Mouse (Mus musculus): ENCODE results near the gene Tmem131l. TPM values are rescaled to one million over a fixed set of nuclear protein-coding genes. Genes with fewer than 3 reads are reported as not detected.

Tmem131l gene
- polyA plus RNA-seq, 1 experiment from 2014 or later: 9.6 TPM

DNA sequence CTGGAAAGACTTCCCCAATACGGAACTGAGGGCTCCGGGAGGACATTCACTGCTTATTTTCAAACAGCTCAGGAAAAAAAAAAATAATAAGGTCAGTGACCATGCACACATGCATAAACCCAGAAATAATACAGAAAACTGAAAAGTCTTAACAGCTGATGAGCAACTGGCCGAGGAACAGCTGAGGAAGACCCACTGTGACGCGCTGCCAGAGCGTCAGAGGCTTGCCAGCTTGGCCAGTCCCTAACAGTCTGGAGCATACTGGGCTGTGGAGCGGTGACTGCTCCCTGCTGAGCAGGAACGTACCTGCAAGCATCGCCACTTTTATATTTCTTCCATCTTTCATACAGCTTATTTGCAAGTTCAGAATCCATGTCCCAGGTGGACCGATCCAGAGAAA, 105.5 kb downstream of the Tmem131l start:
- no peak overlapping the region for H3K9ac ChIP-seq (ENCODE audit: low read depth, low read length)
- H3K27ac ChIP-seq (ENCODE audit: low read depth, low read length): no peak overlapping the region
- no peaks in the 10 kb centered on the region for H3K27me3 ChIP-seq (replicated peaks; ENCODE audit: control insufficient read depth, insufficient read depth, low read length)
- TF ChIP-seq CTCF (IDR thresholded peaks at IDR 0.05; ENCODE audit: low read depth): no peak
- H3K36me3 ChIP-seq (ENCODE audit: control insufficient read depth, insufficient read depth): peaks cover 25% of the 10 kb centered on the region
- no peaks in the 10 kb centered on the region for H3K4me1 ChIP-seq (replicated peaks; ENCODE audit: control insufficient read depth, insufficient read depth, low read length)
- ATAC-seq: no peak
- no peaks in the 10 kb centered on the region for H3K9me3 ChIP-seq (ENCODE audit: control insufficient read depth)
- no peak overlapping the region for H3K4me3 ChIP-seq (ENCODE audit: low read depth, low read length)
- 97% methylated on average over 10 of the region's 10 CpGs for WGBS
- H3K4me2 ChIP-seq (replicated peaks; ENCODE audit: low read depth): no peak overlapping the region

DNA sequence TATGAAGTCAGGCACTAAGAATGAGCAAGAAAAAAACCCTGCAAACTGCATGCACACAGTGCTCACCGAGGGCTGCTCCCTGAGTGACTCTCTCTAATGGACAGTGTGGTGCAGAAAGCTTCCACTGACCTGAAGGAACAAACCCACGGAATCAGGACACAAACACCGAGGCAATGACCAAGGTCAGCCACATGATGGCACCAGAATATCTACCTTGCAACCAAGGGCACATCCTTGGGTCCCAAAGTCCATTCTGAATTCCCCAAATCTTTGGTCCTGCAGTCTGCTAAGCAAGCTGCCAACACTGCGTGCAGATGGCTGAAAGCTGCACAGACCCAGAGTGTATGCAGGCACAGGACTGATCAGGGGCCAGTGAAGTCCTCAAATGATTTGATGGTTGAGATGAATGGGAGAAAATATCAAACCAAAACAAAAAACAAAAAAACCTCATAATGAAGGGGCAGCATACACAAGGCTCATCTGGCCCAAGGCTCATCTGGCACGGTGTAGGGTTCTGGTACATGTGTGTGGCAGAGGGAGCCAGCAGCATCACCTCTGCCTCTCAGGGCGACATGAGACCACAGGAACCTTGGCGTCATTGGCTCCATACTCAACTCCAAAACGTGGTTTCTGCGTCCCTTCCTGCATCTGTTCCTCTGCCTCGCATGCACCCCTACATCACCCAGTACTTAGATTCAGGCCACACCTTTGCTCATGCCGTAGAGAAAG, 124.0 kb downstream of the Tmem131l start:
- Histone ChIP-seq H3K4me3 (ENCODE audit: low read depth, low read length) (no peak overlapping the region), H3K4me1 (replicated peaks; ENCODE audit: control insufficient read depth, insufficient read depth, low read length) (no peaks in the 10 kb centered on the region), H3K4me2 (replicated peaks; ENCODE audit: low read depth) (no peak overlapping the region), H3K9ac (ENCODE audit: low read depth, low read length) (no peak overlapping the region), H3K36me3 (ENCODE audit: control insufficient read depth, insufficient read depth) (peaks cover 19% of the 10 kb centered on the region; the same call in 1 of the 2 replicates), H3K27me3 (replicated peaks; ENCODE audit: control insufficient read depth, insufficient read depth, low read length) (no peaks in the 10 kb centered on the region), H3K27ac (ENCODE audit: low read depth, low read length) (no peak overlapping the region), H3K9me3 (ENCODE audit: control insufficient read depth) (no peaks in the 10 kb centered on the region)
- no peak for ATAC-seq
- peak; percentile 85 for TF ChIP-seq CTCF (IDR thresholded peaks at IDR 0.05; ENCODE audit: low read depth)
- 76% methylated on average over 11 of the region's 11 CpGs for WGBS

DNA sequence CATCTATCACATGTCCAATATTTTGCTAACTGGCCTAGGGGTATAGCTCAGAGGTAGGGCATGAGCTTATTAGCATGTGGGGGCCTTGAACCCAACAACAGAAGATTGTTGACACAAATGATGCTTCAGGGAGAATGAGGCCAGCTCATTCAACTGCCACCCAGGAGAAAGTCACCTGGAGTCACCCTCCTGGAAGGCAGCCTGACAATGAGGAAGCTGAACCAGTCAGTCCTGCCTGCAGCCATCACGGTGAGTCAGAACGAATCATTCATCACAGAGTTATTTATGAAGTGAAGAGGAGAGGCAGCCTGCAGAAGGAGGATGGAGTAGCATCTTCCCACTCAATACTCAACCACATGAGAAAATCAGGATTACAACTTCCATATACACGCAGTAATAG, 124.9 kb downstream of the Tmem131l start:
- no peaks in the 10 kb centered on the region for H3K9me3 ChIP-seq (ENCODE audit: control insufficient read depth)
- H3K9ac ChIP-seq (ENCODE audit: low read depth, low read length): no peak overlapping the region
- no peak overlapping the region for H3K27ac ChIP-seq (ENCODE audit: low read depth, low read length)
- H3K36me3 ChIP-seq (ENCODE audit: control insufficient read depth, insufficient read depth): peaks cover 19% of the 10 kb centered on the region; the same call in 1 of the 2 replicates
- no peaks in the 10 kb centered on the region for H3K4me1 ChIP-seq (replicated peaks; ENCODE audit: control insufficient read depth, insufficient read depth, low read length)
- no peak for TF ChIP-seq CTCF (IDR thresholded peaks at IDR 0.05; ENCODE audit: low read depth)
- H3K4me3 ChIP-seq (ENCODE audit: low read depth, low read length): no peak overlapping the region
- 79% methylated on average over 3 of the region's 3 CpGs for WGBS
- no peaks in the 10 kb centered on the region for H3K27me3 ChIP-seq (replicated peaks; ENCODE audit: control insufficient read depth, insufficient read depth, low read length)
- ATAC-seq: no peak
- no peak overlapping the region for H3K4me2 ChIP-seq (replicated peaks; ENCODE audit: low read depth)

DNA sequence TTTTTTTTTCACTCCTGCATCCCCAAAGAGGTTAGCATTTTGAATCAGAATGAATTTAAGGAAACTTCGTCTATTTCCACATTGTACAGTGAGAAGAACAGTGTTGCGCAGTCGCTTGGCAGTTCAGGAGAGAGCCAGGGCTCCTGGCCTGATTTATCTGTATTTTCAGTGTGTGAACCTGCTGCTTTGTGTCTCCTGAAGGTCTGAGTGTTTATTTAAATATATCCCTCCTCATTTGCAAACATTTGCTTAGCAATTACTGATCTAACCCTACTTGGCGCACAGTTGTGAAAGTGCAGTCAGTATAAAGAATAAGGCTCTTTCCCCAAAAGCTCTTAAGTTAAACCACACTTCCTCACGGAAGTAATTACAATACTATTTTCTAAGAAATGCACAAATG, 129.3 kb downstream of the Tmem131l start:
- WGBS: 82% methylated on average over 5 of the region's 5 CpGs
- TF ChIP-seq CTCF (IDR thresholded peaks at IDR 0.05; ENCODE audit: low read depth): no peak
- Histone ChIP-seq H3K9ac (ENCODE audit: low read depth, low read length) (no peak overlapping the region), H3K9me3 (ENCODE audit: control insufficient read depth) (no peaks in the 10 kb centered on the region), H3K27ac (ENCODE audit: low read depth, low read length) (no peak overlapping the region), H3K4me1 (replicated peaks; ENCODE audit: control insufficient read depth, insufficient read depth, low read length) (no peaks in the 10 kb centered on the region), H3K36me3 (ENCODE audit: control insufficient read depth, insufficient read depth) (peaks cover 30% of the 10 kb centered on the region; the same call in 1 of the 2 replicates), H3K27me3 (replicated peaks; ENCODE audit: control insufficient read depth, insufficient read depth, low read length) (no peaks in the 10 kb centered on the region), H3K4me3 (ENCODE audit: low read depth, low read length) (no peak overlapping the region), H3K4me2 (replicated peaks; ENCODE audit: low read depth) (no peak overlapping the region)
- ATAC-seq: no peak

DNA sequence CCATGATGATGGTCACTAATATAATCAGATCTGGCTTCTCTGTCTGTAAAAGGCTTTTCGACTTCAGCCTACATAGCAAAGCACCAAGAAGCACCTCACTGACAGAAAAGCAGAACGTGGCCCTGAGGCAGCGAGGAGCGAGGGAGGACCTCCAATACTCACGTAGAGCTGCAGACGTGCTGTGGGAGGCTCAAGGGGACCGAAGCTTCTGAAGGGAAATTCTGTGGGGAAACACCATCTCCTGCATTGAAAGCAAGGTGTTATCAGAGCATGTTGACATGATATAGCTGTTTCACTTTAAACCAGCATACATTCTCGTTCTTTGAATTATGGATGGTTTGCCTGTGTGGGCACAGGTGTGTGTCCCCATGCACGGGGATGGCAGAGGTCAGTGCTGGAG, 133.8 kb downstream of the Tmem131l start:
- Histone ChIP-seq H3K4me1 (replicated peaks; ENCODE audit: control insufficient read depth, insufficient read depth, low read length) (no peaks in the 10 kb centered on the region), H3K4me2 (replicated peaks; ENCODE audit: low read depth) (no peak overlapping the region), H3K9ac (ENCODE audit: low read depth, low read length) (no peak overlapping the region), H3K9me3 (ENCODE audit: control insufficient read depth) (no peaks in the 10 kb centered on the region), H3K27me3 (replicated peaks; ENCODE audit: control insufficient read depth, insufficient read depth, low read length) (no peaks in the 10 kb centered on the region), H3K4me3 (ENCODE audit: low read depth, low read length) (no peak overlapping the region), H3K36me3 (ENCODE audit: control insufficient read depth, insufficient read depth) (peaks cover 48% of the 10 kb centered on the region), H3K27ac (ENCODE audit: low read depth, low read length) (no peak overlapping the region)
- no peak for TF ChIP-seq CTCF (IDR thresholded peaks at IDR 0.05; ENCODE audit: low read depth)
- 94% methylated on average over 9 of the region's 9 CpGs for WGBS
- no peak for ATAC-seq

DNA sequence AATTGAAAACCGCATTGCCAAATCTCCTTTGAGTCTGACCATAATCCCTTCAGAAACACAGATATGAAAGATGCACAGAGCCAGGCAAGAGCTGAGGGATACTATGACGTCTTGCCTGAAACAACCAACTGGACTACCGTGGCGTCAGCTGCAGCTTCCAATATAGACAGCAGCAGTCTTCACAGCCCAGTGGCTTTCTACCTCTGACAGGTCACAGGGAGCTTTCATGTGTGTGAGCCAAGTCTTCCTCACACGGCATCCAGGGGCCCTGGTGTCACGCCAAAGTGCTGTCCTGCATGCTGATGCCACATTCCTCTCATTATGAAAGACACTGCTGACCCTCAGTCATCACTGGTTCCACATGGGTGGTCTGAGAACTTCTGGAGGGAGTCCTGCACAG, 134.8 kb downstream of the Tmem131l start:
- no peak overlapping the region for H3K4me2 ChIP-seq (replicated peaks; ENCODE audit: low read depth)
- no peak overlapping the region for H3K4me3 ChIP-seq (ENCODE audit: low read depth, low read length)
- no peak overlapping the region for H3K27ac ChIP-seq (ENCODE audit: low read depth, low read length)
- H3K27me3 ChIP-seq (replicated peaks; ENCODE audit: control insufficient read depth, insufficient read depth, low read length): no peaks in the 10 kb centered on the region
- no peak overlapping the region for H3K9ac ChIP-seq (ENCODE audit: low read depth, low read length)
- no peaks in the 10 kb centered on the region for H3K4me1 ChIP-seq (replicated peaks; ENCODE audit: control insufficient read depth, insufficient read depth, low read length)
- TF ChIP-seq CTCF (IDR thresholded peaks at IDR 0.05; ENCODE audit: low read depth): no peak
- H3K9me3 ChIP-seq (ENCODE audit: control insufficient read depth): no peaks in the 10 kb centered on the region
- no peak for ATAC-seq
- H3K36me3 ChIP-seq (ENCODE audit: control insufficient read depth, insufficient read depth): peaks cover 55% of the 10 kb centered on the region
- 86% methylated on average over 6 of the region's 6 CpGs for WGBS

Data from intestine, postnatal 0 days (tissue).